Mouse (Mus musculus): ENCODE results near the gene Ntm. TPM values are rescaled to one million over a fixed set of nuclear protein-coding genes. Genes with fewer than 3 reads are reported as not detected.

Ntm gene
- polyA plus RNA-seq, 1 experiment from 2014 or later, result 267 TPM

DNA sequence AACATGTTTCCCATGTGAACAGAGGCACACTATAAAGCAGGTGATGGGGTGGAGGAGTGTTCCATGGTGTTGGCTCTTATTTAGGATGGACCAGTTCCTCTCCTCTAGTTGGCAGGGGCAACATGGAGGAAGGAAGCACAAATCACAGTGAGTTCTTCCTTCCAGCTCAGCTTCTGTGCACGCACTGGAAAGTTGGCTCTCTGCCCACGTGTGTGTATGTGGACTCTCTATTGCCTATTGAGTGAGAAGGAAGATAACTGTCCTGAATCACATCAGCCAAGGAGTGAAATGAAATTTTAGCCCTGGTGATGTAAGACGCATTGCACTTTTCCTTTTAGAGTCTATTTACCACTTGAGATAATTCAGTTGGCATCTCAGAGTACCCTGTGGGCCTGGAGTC is 203.0 kb downstream of the Ntm start:
- Histone ChIP-seq H3K9ac (ENCODE audit: low read depth, low read length) (no peak overlapping the region), H3K27me3 (ENCODE audit: control insufficient read depth, insufficient read depth, low read depth, low read length) (no peaks in the 10 kb centered on the region), H3K9me3 (replicated peaks; ENCODE audit: control insufficient read depth, low read length, poor library complexity, severe bottlenecking) (no peaks in the 10 kb centered on the region), H3K4me1 (ENCODE audit: control insufficient read depth, insufficient read depth, low read length) (peaks cover 8% of the 10 kb centered on the region), H3K27ac (ENCODE audit: low read length) (no peak overlapping the region), H3K36me3 (ENCODE audit: control insufficient read depth, insufficient read depth, low read length) (no peaks in the 10 kb centered on the region), H3K4me2 (ENCODE audit: low read length) (no peak overlapping the region), H3K4me3 (ENCODE audit: low read depth, low read length) (no peak overlapping the region)
- ATAC-seq, result no peak
- 79% methylated on average over 3 of the region's 3 CpGs for WGBS

DNA sequence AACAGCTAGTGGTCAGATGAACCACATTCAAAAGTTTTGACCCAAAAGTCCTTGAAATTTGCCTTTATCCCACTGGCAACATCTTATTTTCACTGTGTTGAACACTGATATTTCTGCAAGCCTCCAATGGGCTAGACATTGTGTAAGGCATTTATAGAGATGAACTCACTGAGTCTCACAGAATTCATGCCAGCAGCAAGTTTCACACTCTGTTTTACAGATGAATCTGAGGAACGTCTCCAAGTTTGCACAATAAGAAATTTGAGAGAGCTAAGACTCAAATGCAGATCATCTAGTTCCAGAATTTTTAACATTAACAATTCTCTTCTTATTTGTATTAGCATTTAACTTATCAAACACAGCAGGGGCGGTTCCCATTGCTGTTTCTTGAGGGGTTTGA is 203.9 kb downstream of the Ntm start:
- H3K36me3 ChIP-seq (ENCODE audit: control insufficient read depth, insufficient read depth, low read length), result no peaks in the 10 kb centered on the region
- ATAC-seq, result no peak
- no peak overlapping the region for H3K9ac ChIP-seq (ENCODE audit: low read depth, low read length)
- H3K4me2 ChIP-seq (ENCODE audit: low read length), result no peak overlapping the region
- H3K4me3 ChIP-seq (ENCODE audit: low read depth, low read length), result no peak overlapping the region
- no peaks in the 10 kb centered on the region for H3K9me3 ChIP-seq (replicated peaks; ENCODE audit: control insufficient read depth, low read length, poor library complexity, severe bottlenecking)
- peaks cover 8% of the 10 kb centered on the region for H3K4me1 ChIP-seq (ENCODE audit: control insufficient read depth, insufficient read depth, low read length)
- no peaks in the 10 kb centered on the region for H3K27me3 ChIP-seq (ENCODE audit: control insufficient read depth, insufficient read depth, low read depth, low read length)
- WGBS, result 87% methylated on average over 2 of the region's 2 CpGs
- H3K27ac ChIP-seq (ENCODE audit: low read length), result no peak overlapping the region

DNA sequence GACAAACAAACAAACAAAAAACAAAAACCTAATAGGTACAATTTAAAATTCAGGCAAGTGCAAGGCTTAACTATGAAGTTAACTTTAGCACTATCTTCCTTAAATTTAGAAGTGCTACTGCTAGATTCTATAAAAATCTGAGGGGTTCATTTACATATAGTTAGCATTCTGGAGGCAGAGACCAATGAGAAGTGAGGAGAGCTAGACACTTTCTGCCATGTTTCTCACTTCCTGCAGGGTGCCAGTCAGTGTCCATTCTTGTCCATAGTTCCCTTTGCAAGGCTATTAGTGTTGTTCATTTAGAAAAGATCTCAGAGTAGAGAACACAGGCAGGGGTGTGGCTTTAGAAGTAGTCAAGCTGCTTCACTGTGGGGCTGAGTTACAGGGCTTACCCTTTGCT is 208.6 kb downstream of the Ntm start:
- Histone ChIP-seq H3K9ac (ENCODE audit: low read depth, low read length) (no peak overlapping the region), H3K27me3 (ENCODE audit: control insufficient read depth, insufficient read depth, low read depth, low read length) (no peaks in the 10 kb centered on the region), H3K4me2 (ENCODE audit: low read length) (no peak overlapping the region), H3K4me1 (ENCODE audit: control insufficient read depth, insufficient read depth, low read length) (peaks cover 15% of the 10 kb centered on the region), H3K4me3 (ENCODE audit: low read depth, low read length) (no peak overlapping the region), H3K27ac (ENCODE audit: low read length) (no peak overlapping the region), H3K36me3 (ENCODE audit: control insufficient read depth, insufficient read depth, low read length) (no peaks in the 10 kb centered on the region), H3K9me3 (replicated peaks; ENCODE audit: control insufficient read depth, low read length, poor library complexity, severe bottlenecking) (no peaks in the 10 kb centered on the region)
- no peak for ATAC-seq

DNA sequence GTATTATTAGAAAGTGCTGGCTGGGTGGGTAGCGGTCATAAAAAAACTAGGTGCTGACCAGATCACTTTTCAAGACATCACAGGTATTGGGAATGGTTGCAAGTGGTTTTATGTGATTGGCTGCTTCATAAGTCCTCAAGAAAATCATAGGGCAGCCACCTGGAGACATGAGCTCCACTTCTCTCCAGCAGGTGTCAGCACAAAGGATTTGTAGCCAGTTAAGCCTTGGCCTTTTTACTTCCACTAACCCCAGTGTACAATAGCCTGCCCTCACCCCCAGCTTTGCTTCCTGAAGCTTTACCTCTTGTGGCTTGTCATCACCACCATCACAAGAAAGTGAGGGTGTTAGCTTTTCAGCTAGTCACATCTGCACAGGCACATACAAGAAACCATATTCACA is 211.5 kb downstream of the Ntm start:
- Histone ChIP-seq H3K9me3 (replicated peaks; ENCODE audit: control insufficient read depth, low read length, poor library complexity, severe bottlenecking) (no peaks in the 10 kb centered on the region), H3K9ac (ENCODE audit: low read depth, low read length) (no peak overlapping the region), H3K27ac (ENCODE audit: low read length) (no peak overlapping the region), H3K27me3 (ENCODE audit: control insufficient read depth, insufficient read depth, low read depth, low read length) (no peaks in the 10 kb centered on the region), H3K4me2 (ENCODE audit: low read length) (no peak overlapping the region), H3K4me1 (ENCODE audit: control insufficient read depth, insufficient read depth, low read length) (peaks cover 15% of the 10 kb centered on the region), H3K4me3 (ENCODE audit: low read depth, low read length) (no peak overlapping the region), H3K36me3 (ENCODE audit: control insufficient read depth, insufficient read depth, low read length) (no peaks in the 10 kb centered on the region)
- 59% methylated on average over 1 of the region's 1 CpGs for WGBS
- ATAC-seq, result peak; percentile 54; the same call in 1 of the 2 replicates

DNA sequence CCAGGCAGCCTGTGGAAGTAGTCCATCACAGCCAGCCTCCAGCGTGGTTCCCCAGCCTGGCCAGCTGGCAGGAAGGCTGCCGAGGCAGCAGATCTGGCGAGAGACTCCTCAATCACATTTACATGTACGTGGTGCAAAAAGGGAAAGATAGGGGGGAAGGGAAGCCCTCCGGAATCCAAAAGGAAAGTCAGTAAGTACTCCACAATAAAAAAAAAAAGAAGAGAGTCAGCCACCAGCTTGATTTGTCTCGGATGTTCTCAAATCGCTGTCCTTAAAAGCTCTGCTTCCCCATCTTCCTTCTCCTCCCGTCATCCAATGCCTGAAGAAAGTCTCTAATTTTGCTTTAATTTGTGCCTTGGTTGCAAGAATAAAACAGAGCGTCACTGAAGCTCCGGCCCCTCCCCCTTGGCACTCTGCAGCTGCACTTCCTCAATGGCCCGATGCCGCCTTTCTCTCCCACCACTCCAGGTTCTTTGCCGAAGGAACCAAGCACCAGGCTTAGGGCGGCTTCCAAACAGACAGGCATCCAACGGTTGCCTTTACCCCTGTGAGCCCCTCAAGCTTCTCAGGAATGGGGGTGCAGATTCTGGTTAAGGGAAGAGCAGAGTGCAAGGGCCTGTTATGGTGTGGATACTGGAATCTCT is 212.4 kb downstream of the Ntm start:
- Histone ChIP-seq H3K9ac (ENCODE audit: low read depth, low read length) (peak overlapping the region; percentile 12; the same call in 1 of the 2 replicates), H3K4me1 (ENCODE audit: control insufficient read depth, insufficient read depth, low read length) (peaks cover 15% of the 10 kb centered on the region), H3K36me3 (ENCODE audit: control insufficient read depth, insufficient read depth, low read length) (no peaks in the 10 kb centered on the region), H3K4me3 (ENCODE audit: low read depth, low read length) (peak overlapping the region; percentile 2; the same call in 1 of the 2 replicates), H3K27me3 (ENCODE audit: control insufficient read depth, insufficient read depth, low read depth, low read length) (no peaks in the 10 kb centered on the region), H3K27ac (ENCODE audit: low read length) (peak overlapping the region; percentile 3; the same call in 1 of the 2 replicates), H3K4me2 (ENCODE audit: low read length) (peak overlapping the region; percentile 48), H3K9me3 (replicated peaks; ENCODE audit: control insufficient read depth, low read length, poor library complexity, severe bottlenecking) (no peaks in the 10 kb centered on the region; the same call in 1 of the 2 replicates)
- 15% methylated on average over 15 of the region's 15 CpGs for WGBS
- ATAC-seq, result peak; percentile 54; the same call in 1 of the 2 replicates

DNA sequence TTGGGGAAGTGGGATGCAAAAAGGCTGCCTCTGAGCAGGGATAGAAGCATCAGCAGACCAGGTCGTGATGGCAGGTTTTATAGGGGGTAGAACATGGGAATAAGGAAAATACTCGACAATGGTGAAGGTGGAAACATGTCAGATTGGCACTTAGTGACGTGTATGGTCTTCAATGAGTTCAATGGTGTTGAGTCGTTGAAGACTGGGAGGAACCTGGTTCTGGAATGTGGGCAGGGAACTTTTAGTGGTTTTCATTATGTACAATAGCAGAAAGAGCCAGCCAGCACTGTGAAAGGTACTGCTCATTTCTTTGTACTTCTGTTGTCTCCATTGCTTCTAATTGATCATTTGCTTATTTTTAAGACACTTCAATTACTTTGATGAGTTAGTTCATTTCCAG is 214.9 kb downstream of the Ntm start:
- H3K9me3 ChIP-seq (replicated peaks; ENCODE audit: control insufficient read depth, low read length, poor library complexity, severe bottlenecking), result no peaks in the 10 kb centered on the region; the same call in 1 of the 2 replicates
- H3K4me1 ChIP-seq (ENCODE audit: control insufficient read depth, insufficient read depth, low read length), result peaks cover 15% of the 10 kb centered on the region
- ATAC-seq, result no peak
- no peaks in the 10 kb centered on the region for H3K36me3 ChIP-seq (ENCODE audit: control insufficient read depth, insufficient read depth, low read length)
- H3K27me3 ChIP-seq (ENCODE audit: control insufficient read depth, insufficient read depth, low read depth, low read length), result no peaks in the 10 kb centered on the region
- WGBS, result 87% methylated on average over 4 of the region's 4 CpGs
- no peak overlapping the region for H3K4me2 ChIP-seq (ENCODE audit: low read length)
- H3K9ac ChIP-seq (ENCODE audit: low read depth, low read length), result no peak overlapping the region
- H3K27ac ChIP-seq (ENCODE audit: low read length), result no peak overlapping the region
- H3K4me3 ChIP-seq (ENCODE audit: low read depth, low read length), result no peak overlapping the region

DNA sequence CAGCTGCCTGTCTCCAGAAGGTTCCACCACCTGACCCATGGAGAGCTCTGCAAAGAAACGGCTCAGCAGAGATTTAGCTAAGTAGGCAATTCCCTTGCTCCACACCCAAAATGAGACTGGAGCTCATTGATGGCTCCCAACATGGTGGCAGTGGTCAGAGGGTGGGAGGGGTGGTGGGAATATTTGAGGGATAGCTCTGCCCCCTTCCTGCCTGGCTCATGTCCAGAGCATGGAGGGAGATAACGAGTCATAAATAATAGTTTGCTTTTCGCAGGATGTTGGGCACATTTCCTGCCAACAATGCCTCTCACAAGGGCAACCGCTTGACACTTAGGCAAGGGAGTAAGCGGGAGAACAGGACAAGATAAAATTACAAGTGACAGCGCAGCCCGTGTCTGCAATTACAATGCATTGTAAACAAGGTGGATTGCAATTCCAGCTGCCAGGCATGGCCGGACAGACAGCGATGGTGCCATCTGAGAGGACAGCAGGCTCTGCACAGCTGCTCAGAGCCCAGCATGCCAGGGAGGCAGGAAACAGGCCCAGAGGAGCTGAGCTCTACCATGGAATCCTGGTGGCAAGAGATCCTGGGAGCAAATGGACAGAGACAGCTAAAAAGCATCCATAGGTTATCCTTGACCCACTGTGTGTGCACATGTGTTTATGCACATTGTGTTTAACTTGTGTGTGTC is 224.0 kb downstream of the Ntm start:
- ATAC-seq, result no peak
- no peaks in the 10 kb centered on the region for H3K27me3 ChIP-seq (ENCODE audit: control insufficient read depth, insufficient read depth, low read depth, low read length)
- no peaks in the 10 kb centered on the region for H3K9me3 ChIP-seq (replicated peaks; ENCODE audit: control insufficient read depth, low read length, poor library complexity, severe bottlenecking)
- 0 out of 2 replicates have a peak, but pooled peaks cover 2% of the 10 kb centered on the region for H3K4me1 ChIP-seq (ENCODE audit: control insufficient read depth, insufficient read depth, low read length)
- no peak overlapping the region for H3K9ac ChIP-seq (ENCODE audit: low read depth, low read length)
- H3K4me3 ChIP-seq (ENCODE audit: low read depth, low read length), result no peak overlapping the region
- H3K4me2 ChIP-seq (ENCODE audit: low read length), result no peak overlapping the region
- no peak overlapping the region for H3K27ac ChIP-seq (ENCODE audit: low read length)
- WGBS, result 67% methylated on average over 9 of the region's 9 CpGs
- H3K36me3 ChIP-seq (ENCODE audit: control insufficient read depth, insufficient read depth, low read length), result no peaks in the 10 kb centered on the region

DNA sequence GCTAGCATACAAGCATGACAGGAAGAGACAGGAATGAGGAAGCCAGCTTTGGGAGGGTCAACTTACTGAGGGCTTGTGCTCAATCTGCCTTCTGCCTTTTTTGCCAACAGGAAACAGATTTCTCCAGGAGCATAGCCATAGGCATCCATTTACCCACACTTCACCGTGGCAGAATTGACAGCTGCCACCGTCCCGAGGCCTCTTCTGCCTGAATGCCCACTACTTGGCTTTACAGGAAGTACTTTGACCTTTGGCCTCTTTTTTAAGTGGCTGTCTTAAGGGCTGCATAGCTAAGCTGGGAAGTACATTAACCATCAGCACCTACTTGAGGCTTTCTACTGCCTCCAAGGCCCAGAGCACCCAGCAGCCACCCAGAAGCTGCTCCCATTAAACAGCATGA is 226.9 kb downstream of the Ntm start:
- Histone ChIP-seq H3K4me1 (ENCODE audit: control insufficient read depth, insufficient read depth, low read length) (peaks cover 10% of the 10 kb centered on the region; the same call in 1 of the 2 replicates), H3K27me3 (ENCODE audit: control insufficient read depth, insufficient read depth, low read depth, low read length) (no peaks in the 10 kb centered on the region), H3K4me2 (ENCODE audit: low read length) (no peak overlapping the region), H3K9me3 (replicated peaks; ENCODE audit: control insufficient read depth, low read length, poor library complexity, severe bottlenecking) (no peaks in the 10 kb centered on the region), H3K9ac (ENCODE audit: low read depth, low read length) (no peak overlapping the region), H3K36me3 (ENCODE audit: control insufficient read depth, insufficient read depth, low read length) (no peaks in the 10 kb centered on the region), H3K27ac (ENCODE audit: low read length) (no peak overlapping the region), H3K4me3 (ENCODE audit: low read depth, low read length) (no peak overlapping the region)
- ATAC-seq, result no peak
- 29% methylated on average over 3 of the region's 3 CpGs for WGBS

DNA sequence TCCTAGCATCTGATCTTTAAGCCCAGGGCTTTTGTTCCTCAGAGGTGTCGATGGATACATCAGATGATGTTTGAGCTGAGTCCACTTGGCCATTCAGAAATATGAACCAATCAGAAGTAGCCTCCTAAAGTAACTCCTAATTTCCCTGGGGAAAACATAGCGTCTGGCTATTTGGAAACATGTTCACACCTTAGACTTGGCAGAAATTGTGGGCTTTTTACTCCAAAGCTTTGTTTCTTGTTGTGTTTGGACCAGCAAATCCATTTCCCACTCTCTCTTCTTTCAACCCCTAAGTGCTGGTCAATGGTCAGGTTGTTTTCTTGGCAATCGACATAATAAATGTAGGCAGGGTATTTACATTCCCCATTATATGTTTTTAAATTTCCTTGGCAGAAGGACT is 230.0 kb downstream of the Ntm start:
- no peak overlapping the region for H3K27ac ChIP-seq (ENCODE audit: low read length)
- H3K36me3 ChIP-seq (ENCODE audit: control insufficient read depth, insufficient read depth, low read length), result no peaks in the 10 kb centered on the region
- H3K4me3 ChIP-seq (ENCODE audit: low read depth, low read length), result no peak overlapping the region
- no peak overlapping the region for H3K4me2 ChIP-seq (ENCODE audit: low read length)
- ATAC-seq, result no peak
- 77% methylated on average over 3 of the region's 3 CpGs for WGBS
- H3K4me1 ChIP-seq (ENCODE audit: control insufficient read depth, insufficient read depth, low read length), result peaks cover 17% of the 10 kb centered on the region
- H3K9me3 ChIP-seq (replicated peaks; ENCODE audit: control insufficient read depth, low read length, poor library complexity, severe bottlenecking), result no peaks in the 10 kb centered on the region
- H3K9ac ChIP-seq (ENCODE audit: low read depth, low read length), result no peak overlapping the region
- H3K27me3 ChIP-seq (ENCODE audit: control insufficient read depth, insufficient read depth, low read depth, low read length), result no peaks in the 10 kb centered on the region
